Mouse (Mus musculus) kidney, adult 2 months (tissue): Measurements from ENCODE around the gene Mfap5. TPM values are rescaled to one million over a fixed set of nuclear protein-coding genes. Genes with fewer than 3 reads are reported as not detected.
A peak's percentile ranks its signal among the peaks of the same experiment; 100 is the strongest.

ENCODE experiments used
- DNase-seq: peaks from one replicate; pipeline ENCODE4 v3.0.0; 2021
- H3K27ac ChIP-seq: fragments of 200-500 bp; 2 replicates; pipeline ENCODE4 v1.5.1; 2012; ENCODE audit warnings: low read depth, low read length, control low read depth, inconsistent platforms; ENCODE audit not compliant: insufficient read depth
- H3K27me3 ChIP-seq: fragments of 200-500 bp; replicated peaks from 2 replicates; pipeline ENCODE4 v1.6.1; 2012; ENCODE audit warnings: mild to moderate bottlenecking, moderate library complexity, low read length, inconsistent platforms; ENCODE audit not compliant: control insufficient read depth, insufficient read depth
- H3K36me3 ChIP-seq: fragments of 200-500 bp; 2 replicates; pipeline ENCODE4 v1.6.1; 2012; ENCODE audit warnings: mild to moderate bottlenecking, moderate library complexity, low read length, inconsistent platforms; ENCODE audit not compliant: control insufficient read depth, insufficient read depth
- H3K4me1 ChIP-seq: fragments of 200-500 bp; 2 replicates; pipeline ENCODE4 v1.6.1; 2011; ENCODE audit warnings: low read length; ENCODE audit not compliant: control insufficient read depth, insufficient read depth
- H3K4me3 ChIP-seq: fragments of 200-500 bp; 2 replicates; pipeline ENCODE4 v1.5.1; 2011; ENCODE audit warnings: mild to moderate bottlenecking, low read depth, low read length, control low read depth; ENCODE audit not compliant: insufficient read depth
- CTCF ChIP-seq: fragments of 200-500 bp; conservative IDR thresholded peaks from 2 replicates; pipeline ENCODE4 v1.5.1; 2011; ENCODE audit warnings: low read depth, mild to moderate bottlenecking, control low read depth, low read length, moderate library complexity, mixed read lengths; ENCODE audit not compliant: insufficient read depth, insufficient read length
- POLR2A ChIP-seq: fragments of 200-500 bp; IDR thresholded peaks from one replicate; pipeline ENCODE4 v1.6.1; 2011; ENCODE audit warnings: low read depth, low read length, control low read depth
- WGBS: fragments of 180-500 bp; shearing (Covaris S2); methylation state at CpG from one replicate; pipeline ENCODE4 v1.1.7; 2018; 5-methylcytosine and 5-hydroxymethylcytosine counted together
- polyA plus RNA-seq: library from polyadenylated mRNA; depleted of rRNA; stranded (reverse); fragments of >200 nt; gene quantifications from 2 replicates; pipeline ENCODE4 v1.2.3, GENCODE M21; 2012

Mfap5 gene
- polyA plus RNA-seq, 1 experiment: 16.8 TPM

DNA sequence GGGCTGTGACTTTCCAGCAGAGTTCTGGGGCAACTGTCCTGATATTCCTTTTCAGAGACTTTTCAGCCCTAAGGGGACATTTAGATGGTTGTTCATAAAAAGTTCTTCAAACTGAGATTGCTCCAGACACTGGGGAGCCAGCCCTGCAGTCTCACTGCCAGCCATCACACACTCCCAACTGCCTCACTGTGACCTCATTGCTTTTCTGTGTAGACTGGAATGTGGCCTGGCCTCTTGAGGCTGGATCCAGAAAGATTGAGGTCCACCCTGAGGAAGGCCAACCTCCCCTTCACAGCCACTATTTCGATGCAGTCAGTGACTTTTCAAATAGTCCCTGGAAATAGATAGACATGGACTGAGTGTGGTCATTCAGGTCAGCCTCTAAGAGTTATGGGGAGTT lies 12.0 kb downstream of the Mfap5 start:
- Histone ChIP-seq H3K4me1 (no peaks in the 10 kb centered on the region), H3K36me3 (no peaks in the 10 kb centered on the region), H3K27ac (no peak overlapping the region), H3K4me3 (no peak overlapping the region), H3K27me3 (no peaks in the 10 kb centered on the region)
- 79% methylated on average over 1 of the region's 1 CpGs for WGBS
- TF ChIP-seq CTCF: no peak
- TF ChIP-seq POLR2A: no peak
- no peak for DNase-seq

DNA sequence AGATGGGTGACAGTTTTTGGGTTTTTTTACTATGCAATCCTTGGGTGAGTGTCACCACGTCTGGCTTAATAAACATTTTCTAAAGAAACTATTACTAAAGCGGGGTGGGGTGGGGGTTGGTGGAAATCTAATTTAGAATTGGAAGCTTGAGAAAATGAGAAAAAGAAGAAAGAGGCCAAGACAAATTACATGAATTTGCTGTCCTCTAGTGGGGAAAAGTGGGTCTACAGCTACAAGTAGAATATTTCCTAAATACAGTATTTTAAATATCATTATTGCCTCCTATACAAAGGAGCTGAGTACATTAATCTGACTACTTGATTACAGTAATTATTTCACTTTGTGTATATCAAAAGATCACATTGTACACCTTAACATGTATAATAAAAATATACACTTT lies 13.7 kb downstream of the Mfap5 start:
- Histone ChIP-seq H3K27me3 (no peaks in the 10 kb centered on the region), H3K4me3 (no peak overlapping the region), H3K4me1 (no peaks in the 10 kb centered on the region), H3K36me3 (no peaks in the 10 kb centered on the region), H3K27ac (no peak overlapping the region)
- peak; percentile 12 for DNase-seq
- WGBS: 40% methylated on average over 2 of the region's 2 CpGs
- TF ChIP-seq CTCF (no peak), POLR2A (no peak)

DNA sequence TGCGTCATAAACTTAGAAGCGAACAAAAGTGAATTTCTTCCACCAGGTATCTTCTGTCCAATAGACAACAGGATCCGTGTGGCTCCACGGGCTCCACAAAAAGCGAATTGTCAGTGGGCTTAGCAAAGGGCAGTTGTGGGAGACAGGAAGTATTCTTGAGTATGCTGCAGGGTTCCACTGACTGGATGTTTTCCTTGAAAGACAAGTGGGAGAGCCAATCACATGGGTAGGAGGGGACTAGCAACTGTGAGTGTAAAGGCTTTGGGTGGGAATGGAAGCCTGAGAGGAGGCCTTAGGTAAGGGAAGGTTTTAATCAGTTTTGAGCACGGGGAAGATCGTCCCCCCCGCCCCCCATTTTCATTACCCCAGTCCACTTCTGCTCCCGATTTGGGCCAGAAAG lies 16.9 kb downstream of the Mfap5 start:
- peak; percentile 49 for DNase-seq
- no peaks in the 10 kb centered on the region for H3K27me3 ChIP-seq
- no peaks in the 10 kb centered on the region for H3K4me1 ChIP-seq
- no peak overlapping the region for H3K4me3 ChIP-seq
- WGBS: 63% methylated on average over 9 of the region's 9 CpGs
- H3K36me3 ChIP-seq: no peaks in the 10 kb centered on the region
- no peak overlapping the region for H3K27ac ChIP-seq
- TF ChIP-seq CTCF (no peak), POLR2A (no peak)

DNA sequence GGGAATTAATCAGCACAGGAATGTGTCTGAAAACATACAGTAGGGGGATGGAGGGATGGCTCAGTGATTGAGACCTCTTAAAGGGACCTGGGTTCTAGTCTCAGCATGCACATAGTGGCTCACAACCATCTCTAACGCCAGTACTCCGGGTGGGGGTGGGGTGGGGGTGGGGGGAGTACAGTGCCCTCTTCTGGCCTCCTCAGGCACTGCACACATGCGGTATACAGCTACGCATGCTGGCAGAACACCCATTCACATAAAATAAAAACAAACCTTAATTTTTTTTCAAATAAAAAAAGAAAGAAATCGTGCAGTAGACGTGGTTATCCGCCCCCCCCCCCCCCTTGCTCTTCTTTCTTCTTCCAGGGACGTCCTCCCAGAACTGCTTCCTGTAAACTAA lies 17.6 kb downstream of the Mfap5 start:
- TF ChIP-seq POLR2A (no peak), CTCF (no peak)
- H3K4me3 ChIP-seq: no peak overlapping the region
- H3K27ac ChIP-seq: no peak overlapping the region
- H3K36me3 ChIP-seq: no peaks in the 10 kb centered on the region
- DNase-seq: no peak
- WGBS: 85% methylated on average over 8 of the region's 8 CpGs
- H3K27me3 ChIP-seq: no peaks in the 10 kb centered on the region
- H3K4me1 ChIP-seq: no peaks in the 10 kb centered on the region

DNA sequence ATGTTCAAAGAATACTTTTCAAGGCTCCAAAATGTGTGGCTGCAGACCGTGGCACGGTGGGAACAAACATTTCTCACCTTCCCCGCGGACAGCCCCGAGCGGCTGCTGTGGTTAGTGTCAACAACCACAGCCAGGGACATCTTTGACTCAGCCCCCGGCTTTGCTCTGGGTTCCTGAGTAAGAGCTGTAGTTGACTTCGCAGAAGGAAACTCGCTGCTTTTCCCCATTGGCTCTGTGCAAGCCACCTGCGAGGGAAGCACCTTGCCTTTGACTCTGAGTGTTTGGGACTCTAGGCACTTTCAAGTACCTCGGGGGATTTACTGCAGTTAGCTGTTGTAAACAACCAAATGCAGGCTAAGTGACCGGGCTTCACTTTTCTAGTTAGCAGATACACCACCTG lies 22.0 kb downstream of the Mfap5 start:
- Histone ChIP-seq H3K36me3 (no peaks in the 10 kb centered on the region), H3K4me3 (no peak overlapping the region), H3K27ac (no peak overlapping the region), H3K27me3 (no peaks in the 10 kb centered on the region), H3K4me1 (no peaks in the 10 kb centered on the region)
- TF ChIP-seq POLR2A: no peak
- no peak for TF ChIP-seq CTCF
- 29% methylated on average over 12 of the region's 12 CpGs for WGBS
- DNase-seq: no peak

DNA sequence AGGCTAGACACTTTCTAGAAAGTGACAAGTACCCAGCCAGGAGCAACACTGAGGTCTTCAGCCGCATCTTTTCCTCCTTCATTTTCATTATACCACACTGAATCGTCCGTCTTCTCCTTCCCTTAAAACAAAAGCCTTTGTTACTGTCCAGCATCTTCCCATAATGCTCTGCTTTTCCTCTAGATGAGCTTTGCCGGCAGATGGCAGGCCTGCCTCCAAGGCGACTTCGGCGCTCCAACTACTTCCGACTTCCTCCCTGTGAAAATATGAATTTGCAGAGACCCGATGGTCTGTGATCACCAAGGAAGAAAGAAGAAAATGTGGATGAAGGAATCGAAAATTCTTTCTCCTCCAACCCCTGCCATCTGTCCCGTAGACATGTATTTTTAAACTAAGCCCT lies 22.5 kb downstream of the Mfap5 start:
- Histone ChIP-seq H3K4me1 (no peaks in the 10 kb centered on the region), H3K27ac (no peak overlapping the region), H3K4me3 (no peak overlapping the region), H3K36me3 (no peaks in the 10 kb centered on the region), H3K27me3 (no peaks in the 10 kb centered on the region)
- no peak for DNase-seq
- no peak for TF ChIP-seq CTCF
- no peak for TF ChIP-seq POLR2A
- WGBS: 74% methylated on average over 11 of the region's 11 CpGs

DNA sequence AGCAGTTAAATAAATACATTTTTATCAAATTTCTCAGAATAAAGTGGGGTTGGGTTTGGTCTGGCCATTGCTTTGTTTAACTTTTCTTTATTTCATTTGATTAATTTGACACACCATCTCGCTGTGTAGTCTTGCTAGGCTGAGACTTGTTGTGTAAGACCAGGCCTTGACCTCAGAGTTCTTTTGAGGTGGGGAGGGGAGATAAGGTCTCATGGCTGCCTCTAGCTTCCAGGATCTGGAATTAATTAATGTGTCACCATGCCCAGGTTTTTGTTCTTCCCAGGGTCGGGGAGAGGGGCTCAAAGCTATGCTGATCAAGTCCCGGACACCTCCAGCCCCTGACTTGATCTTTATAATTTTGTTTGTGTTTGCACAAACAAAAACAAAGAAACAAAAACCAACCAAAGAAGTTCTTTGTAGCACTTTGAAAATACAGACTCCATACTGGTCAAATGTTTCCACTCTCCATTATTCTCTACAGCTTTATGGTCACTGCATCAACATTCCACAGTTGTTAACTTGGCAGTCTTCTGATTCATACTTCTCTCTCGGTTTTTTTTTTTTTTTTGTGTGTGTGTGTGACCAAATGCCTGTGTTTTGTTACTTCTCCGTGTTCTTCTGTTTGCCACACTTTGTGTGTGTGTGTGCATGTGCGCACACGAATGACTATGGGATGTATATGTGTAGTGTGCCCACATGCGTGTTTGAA lies 26.0 kb downstream of the Mfap5 start:
- H3K27ac ChIP-seq: no peak overlapping the region

More for the DNA sequence above, 26.0 kb downstream of the Mfap5 start:
- no peak for TF ChIP-seq POLR2A
- TF ChIP-seq CTCF: no peak
- H3K27me3 ChIP-seq: no peaks in the 10 kb centered on the region
- H3K36me3 ChIP-seq: no peaks in the 10 kb centered on the region
- H3K4me1 ChIP-seq: peaks cover 3% of the 10 kb centered on the region; the same call in 1 of the 2 replicates
- no peak overlapping the region for H3K4me3 ChIP-seq
- WGBS: 70% methylated on average over 8 of the region's 8 CpGs
- DNase-seq: no peak
